Mouse (Mus musculus) CD8-positive naive resting alpha-beta T cell, adult 2 months (primary cell): ENCODE data around the gene Stx4a.
A peak's percentile ranks its signal among the peaks of the same experiment; 100 is the strongest.

Source experiments
- DNase-seq, 2 experiments: peaks; one replicate each; pipeline ENCODE4 v3.0.0; 2022; ENCODE audit warnings: low read depth in 2 of 2, low spot score in 2 of 2

Stx4a gene

DNA sequence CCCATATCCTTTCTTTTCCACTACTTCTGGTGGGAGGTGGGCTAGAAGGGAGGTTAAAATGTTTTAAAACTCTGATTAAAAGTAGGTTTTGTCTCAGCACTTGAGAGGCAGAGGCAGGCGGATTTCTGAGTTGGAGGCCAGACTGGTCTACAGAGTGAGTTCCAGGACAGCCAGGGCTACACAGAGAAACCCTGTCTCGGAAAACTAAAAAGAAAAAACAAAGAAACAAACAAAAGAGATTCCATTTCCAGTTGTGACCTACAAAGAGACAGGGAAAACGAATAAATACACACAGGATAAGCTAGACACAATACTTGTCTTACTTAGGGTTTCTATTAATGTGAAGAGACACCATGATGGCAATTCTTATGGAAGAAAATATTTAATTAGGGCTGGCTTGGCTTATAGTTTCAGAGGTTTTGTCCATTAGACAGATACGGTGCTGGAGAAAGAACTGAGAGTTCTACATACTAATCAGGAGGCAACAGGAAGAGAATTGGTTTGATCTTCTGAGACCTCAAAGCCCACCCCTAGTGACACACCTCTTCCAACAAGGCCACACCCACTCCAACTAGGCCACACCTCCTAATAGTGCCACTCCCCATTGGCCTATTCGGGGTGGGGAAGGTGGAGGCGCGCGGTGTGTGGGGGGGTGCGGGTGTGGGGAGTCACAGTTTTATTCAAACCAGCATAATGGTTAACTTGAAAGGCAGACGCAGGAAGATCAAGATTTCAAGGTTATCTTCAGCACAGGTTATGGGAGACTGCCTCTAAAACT lies 74.3 kb downstream of the Stx4a start:
- peak; percentile 44 to 69 for DNase-seq
